ENCODE assay signal across 12 mouse cellular contexts in the genomic region with DNA sequence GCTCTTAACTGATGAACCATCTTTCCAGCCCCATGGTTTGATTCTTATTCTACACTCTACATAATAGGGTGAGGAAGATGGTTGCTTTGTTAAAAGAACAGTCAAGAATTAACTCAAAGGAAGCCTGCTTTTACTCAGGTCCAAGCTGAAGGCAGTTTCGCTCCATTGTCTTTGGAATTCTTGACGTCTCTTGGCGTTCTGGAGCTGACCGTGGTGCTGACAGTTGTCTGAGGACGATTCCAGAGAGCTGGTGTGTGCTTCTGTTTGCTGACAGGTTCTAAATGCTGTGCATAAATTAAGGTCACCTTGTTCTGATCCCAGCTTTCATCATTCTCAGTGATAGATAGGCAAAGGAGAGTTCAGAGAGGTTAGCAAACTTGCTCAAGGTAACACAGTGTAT.
DNase-seq lines count a peak whose midpoint lies in the region; ATAC-seq lines count a peak whose summit lies in the region.
"Had no signal": no experiment of that assay in that cellular context is flagged by ENCODE, and none has a peak within 500 bp of the region (broad histone marks: within the 10 kb centered on the region; RNA-seq: fewer than 3 reads in every experiment).

No protein-coding gene starts in this region.

- H3K36me3 ChIP-seq in limb, embryonic 11.5 days (ENCODE audit: control insufficient read depth, insufficient read depth, low read length): no peaks in the 10 kb centered on the region
- no peaks in the 10 kb centered on the region for H3K36me3 ChIP-seq in midbrain, embryonic 11.5 days (ENCODE audit: control insufficient read depth, insufficient read depth, low read length)

- no peak for ATAC-seq in limb, embryonic 11.5 days (ENCODE audit: insufficient number of reproducible peaks, low FRiP score, low TSS enrichment, low read depth)
- no peak for ATAC-seq in midbrain, embryonic 11.5 days (ENCODE audit: low FRiP score)
- ATAC-seq: forebrain, embryonic 14.5 days had no signal

- no peaks in the 10 kb centered on the region for H3K4me1 ChIP-seq in limb, embryonic 11.5 days (ENCODE audit: control insufficient read depth, insufficient read depth, low read length)
- no peaks in the 10 kb centered on the region for H3K4me1 ChIP-seq in midbrain, embryonic 11.5 days (ENCODE audit: control insufficient read depth, insufficient read depth, low read length)

- H3K4me3 ChIP-seq in limb, embryonic 11.5 days (ENCODE audit: low read depth, low read length): no peak overlapping the region
- no peak overlapping the region for H3K4me3 ChIP-seq in midbrain, embryonic 11.5 days (ENCODE audit: low read depth, low read length)

- no peak overlapping the region for H3K4me2 ChIP-seq in limb, embryonic 11.5 days (ENCODE audit: low read depth, severe bottlenecking)
- H3K4me2 ChIP-seq in midbrain, embryonic 11.5 days: no peak overlapping the region

- H3K9me3 ChIP-seq in limb, embryonic 11.5 days (ENCODE audit: control insufficient read depth, low read length): no peaks in the 10 kb centered on the region
- no peaks in the 10 kb centered on the region for H3K9me3 ChIP-seq in midbrain, embryonic 11.5 days (ENCODE audit: control insufficient read depth, low read length)

- no peak overlapping the region for H3K27ac ChIP-seq in limb, embryonic 11.5 days (replicated peaks; ENCODE audit: low read depth, low read length)
- H3K27ac ChIP-seq in midbrain, embryonic 11.5 days (ENCODE audit: low read depth, low read length): no peak overlapping the region

- no peak overlapping the region for H3K9ac ChIP-seq in limb, embryonic 11.5 days (ENCODE audit: low read length)
- H3K9ac ChIP-seq in midbrain, embryonic 11.5 days (ENCODE audit: low read length): no peak overlapping the region

- WGBS in limb, embryonic 11.5 days: 22% methylated on average over 5 of the region's 5 CpGs
- 27% methylated on average over 5 of the region's 5 CpGs for WGBS in midbrain, embryonic 11.5 days

- DNase-seq in adrenal gland, postnatal 36 days: peak; percentile 15 to 27
- no peak for DNase-seq in adrenal gland, adult 18-20 months (ENCODE audit: low spot score in 2 of 2)
- peak; percentile 7 for DNase-seq in ovary, postnatal 10 days (ENCODE audit: low spot score)
- DNase-seq in ovary, adult 18-20 months (ENCODE audit: low spot score): no peak
- DNase-seq in limb, embryonic 11.5 days (ENCODE audit: low spot score): peak; percentile 81
- DNase-seq in midbrain, embryonic 11.5 days (ENCODE audit: low spot score, missing footprints): no peak
- no peak for DNase-seq in cerebellum, postnatal 25 days
- DNase-seq in T-cell, adult 2 months (ENCODE audit: low spot score): no peak
- DNase-seq: B cell, adult 2 months; heart, adult 11 months; heart, postnatal 36 days had no signal

- no peaks in the 10 kb centered on the region for H3K27me3 ChIP-seq in limb, embryonic 11.5 days (ENCODE audit: control insufficient read depth, insufficient read depth, low read length)
- no peaks in the 10 kb centered on the region for H3K27me3 ChIP-seq in midbrain, embryonic 11.5 days (ENCODE audit: control insufficient read depth, insufficient read depth, low read length)

Comparison
In these comparisons a context has a peak if more than half of its experiments do, and no peak if none do; other contexts are left out.
1. DNase-seq: peak in adrenal gland, postnatal 36 days (2 of 2), ovary, postnatal 10 days (single experiment) and limb, embryonic 11.5 days (single experiment); none in adrenal gland, adult 18-20 months (0 of 2), ovary, adult 18-20 months (single experiment), midbrain, embryonic 11.5 days (single experiment), cerebellum, postnatal 25 days (0 of 2) and T-cell, adult 2 months (single experiment).